Mouse (Mus musculus) frontal cortex, postnatal 25 days (tissue): ENCODE data around the gene Hoxd13.

Source experiments
- DNase-seq, 2 experiments: peaks; one replicate each; pipeline ENCODE4 v3.0.0; 2022; ENCODE audit warnings: low spot score in 2 of 2

Gene Hoxd13

GRCm38 (mm10) chr2:74680561-74681398 is 12.7 kb downstream of the Hoxd13 start:
- no peak for DNase-seq

DNA sequence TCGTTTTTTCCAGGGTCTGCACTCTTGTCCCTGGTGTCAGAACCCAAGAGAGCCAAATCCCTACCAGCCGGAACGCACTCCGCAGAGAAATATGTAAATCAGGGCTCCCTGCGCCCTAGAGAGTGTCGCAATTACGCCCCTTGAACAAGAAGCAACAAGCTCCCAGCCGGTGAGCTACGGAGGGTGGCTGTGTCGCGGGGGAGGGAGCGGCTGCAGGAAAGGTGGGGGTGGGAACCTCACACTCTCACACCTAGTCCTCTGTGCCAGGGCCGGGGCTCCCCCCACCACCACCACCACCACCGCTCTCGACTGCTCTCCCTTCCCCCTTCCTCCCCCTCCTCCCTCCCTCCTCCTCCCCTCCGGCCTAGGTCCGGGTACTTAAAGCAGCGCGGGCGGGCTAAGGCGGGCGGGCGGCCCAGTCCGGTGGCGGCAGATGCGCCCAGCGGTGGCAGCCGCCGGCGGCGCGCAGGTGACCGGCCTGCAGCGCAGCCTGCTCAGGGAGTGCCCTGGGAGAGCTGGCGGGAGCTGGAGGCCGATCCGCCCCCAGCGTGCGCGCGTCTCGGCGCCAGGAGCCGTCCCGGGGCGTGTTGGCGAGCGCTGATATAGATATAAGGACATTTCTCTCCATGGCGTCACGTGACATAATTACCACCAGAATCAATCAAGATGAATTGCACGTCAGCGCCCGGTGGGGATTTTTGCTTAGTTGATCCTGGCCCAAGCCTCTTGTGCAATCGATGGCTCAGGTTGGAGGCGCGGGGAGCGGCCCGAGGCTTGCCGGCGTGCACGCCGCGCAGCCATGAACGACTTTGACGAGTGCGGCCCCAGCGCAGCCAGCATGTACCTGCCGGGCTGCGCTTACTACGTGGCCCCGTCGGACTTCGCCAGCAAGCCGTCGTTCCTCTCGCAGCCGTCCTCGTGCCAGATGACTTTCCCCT is 13.8 kb downstream of the Hoxd13 start:
- DNase-seq = no peak

GRCm38 (mm10) chr2:74682796-74683195 is 14.7 kb downstream of the Hoxd13 start:
- DNase-seq = no peak

DNA sequence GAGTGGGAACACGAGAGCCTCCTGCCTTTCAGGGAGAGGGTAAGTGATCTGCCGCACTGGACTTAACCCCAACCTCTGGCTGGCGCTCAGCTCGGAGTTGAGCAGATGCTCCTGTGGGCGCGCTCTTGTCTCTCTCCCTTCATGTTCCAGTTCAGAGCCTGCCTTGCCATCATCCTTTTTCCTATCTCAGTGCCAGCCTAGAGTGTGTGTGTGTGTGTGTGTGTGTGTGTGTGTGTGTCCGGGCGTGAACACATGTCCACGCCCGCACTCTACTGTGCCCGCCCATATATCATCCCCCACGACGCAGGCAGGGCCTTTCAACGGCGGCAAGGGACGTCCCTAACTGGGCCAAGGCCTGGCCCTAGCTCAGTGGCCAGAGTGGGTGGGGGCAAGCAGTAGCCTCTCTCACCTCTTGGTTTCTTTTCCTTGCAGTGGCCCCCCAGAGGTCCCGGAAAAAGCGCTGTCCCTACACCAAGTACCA is 15.4 kb downstream of the Hoxd13 start:
- no peak for DNase-seq

GRCm38 (mm10) chr2:74684106-74684505 is 16.0 kb downstream of the Hoxd13 start:
- DNase-seq = no peak

DNA sequence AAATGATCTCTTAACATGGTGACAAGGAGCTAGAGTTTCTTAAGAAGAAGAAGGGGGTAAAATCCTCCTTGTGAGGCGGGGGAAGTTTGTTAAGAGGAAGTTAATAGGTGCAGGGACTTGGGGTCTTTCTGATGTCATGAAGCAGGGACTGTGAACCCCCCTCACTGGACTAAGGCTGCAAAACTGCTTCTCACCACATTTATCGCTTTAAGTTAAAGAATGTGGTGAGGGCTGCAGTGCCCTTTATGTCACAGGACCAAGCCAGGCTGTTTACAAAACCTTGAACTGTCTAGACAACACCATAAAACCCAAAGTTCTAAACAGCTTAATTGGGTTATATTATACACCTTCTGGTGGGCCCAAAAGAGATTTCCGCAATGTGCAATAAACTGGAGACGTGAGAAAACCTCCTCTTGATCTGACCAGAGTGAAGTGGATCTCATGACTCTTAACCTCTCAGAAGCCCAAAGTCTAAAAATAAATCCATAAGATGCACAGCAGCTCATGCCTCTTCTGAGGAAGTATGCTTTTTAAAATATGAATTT is 17.0 kb downstream of the Hoxd13 start:
- no peak for DNase-seq

GRCm38 (mm10) chr2:74686301-74686987 is 18.3 kb downstream of the Hoxd13 start:
- no peak for DNase-seq

DNA sequence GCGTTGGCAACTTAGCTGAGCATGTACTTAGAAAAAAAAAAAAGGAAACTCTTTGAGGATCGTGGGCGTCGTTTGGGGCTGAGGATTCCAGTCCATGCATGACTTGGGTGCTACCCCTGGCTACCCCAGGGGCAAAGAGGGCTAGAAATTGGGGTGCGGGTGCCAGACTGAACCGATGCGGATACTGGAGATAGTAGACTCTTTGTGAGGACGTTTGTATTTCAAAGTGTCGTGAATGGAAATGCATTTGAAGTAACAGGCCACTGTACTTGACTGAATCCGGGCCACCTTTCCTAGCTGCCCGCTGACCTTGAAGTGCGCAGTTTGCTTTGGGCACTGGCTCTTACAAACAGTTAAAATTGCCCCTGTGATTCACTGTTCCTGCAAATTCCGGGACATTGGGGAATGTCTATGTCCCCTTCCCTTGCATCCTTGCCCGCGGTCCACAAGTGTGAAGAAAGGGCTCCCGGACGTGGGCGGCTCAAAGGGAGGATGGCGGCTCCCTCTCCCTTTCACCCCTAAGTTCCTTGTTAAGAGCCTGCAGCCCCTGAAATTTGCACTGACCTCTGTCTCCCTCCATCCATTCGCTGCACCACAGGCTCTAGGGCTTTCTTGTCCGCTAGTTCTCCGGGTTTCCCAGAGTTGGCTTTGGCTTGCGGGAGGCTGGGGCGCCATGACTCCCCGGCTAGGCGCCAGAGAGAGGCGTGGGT is 19.0 kb downstream of the Hoxd13 start:
- DNase-seq = no peak

GRCm38 (mm10) chr2:74687698-74688555 is 19.8 kb downstream of the Hoxd13 start:
- DNase-seq = no peak

DNA sequence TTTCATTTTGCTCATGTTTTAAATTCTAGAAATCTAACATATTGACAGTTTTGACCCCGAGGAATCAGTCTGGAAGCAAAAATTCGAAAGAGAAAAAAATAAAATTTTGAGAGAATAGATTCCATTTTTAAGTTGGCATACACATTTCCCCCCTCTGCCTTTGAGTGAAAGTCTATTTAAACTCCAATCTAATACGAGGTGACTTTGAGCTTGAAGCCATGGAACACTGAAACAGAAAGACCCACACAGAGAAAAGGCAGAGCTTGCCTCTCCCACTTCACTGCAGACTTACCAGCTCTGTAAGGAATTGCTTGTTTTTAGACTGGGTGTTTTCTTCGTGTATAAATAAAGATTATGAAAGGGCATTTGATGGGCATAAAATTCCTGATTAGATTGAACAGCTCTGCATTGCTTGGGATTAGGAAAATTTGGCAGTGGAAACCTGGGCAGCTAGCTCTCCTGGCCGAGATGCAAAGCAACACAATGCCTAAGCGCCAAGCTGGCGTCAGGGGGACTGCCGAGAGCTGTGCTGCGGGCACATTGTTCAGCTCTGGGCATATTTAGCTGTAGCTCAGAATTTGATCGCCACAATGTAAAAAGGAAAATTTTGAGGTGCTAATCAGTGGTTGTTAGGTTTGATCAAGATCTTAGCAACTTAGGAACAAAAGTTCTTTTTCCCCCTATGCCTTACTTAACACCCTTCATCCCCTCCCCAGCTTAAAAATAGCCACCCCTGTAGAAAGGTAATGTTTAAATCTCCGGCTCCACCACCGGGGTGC is 20.9 kb downstream of the Hoxd13 start:
- no peak for DNase-seq

DNA sequence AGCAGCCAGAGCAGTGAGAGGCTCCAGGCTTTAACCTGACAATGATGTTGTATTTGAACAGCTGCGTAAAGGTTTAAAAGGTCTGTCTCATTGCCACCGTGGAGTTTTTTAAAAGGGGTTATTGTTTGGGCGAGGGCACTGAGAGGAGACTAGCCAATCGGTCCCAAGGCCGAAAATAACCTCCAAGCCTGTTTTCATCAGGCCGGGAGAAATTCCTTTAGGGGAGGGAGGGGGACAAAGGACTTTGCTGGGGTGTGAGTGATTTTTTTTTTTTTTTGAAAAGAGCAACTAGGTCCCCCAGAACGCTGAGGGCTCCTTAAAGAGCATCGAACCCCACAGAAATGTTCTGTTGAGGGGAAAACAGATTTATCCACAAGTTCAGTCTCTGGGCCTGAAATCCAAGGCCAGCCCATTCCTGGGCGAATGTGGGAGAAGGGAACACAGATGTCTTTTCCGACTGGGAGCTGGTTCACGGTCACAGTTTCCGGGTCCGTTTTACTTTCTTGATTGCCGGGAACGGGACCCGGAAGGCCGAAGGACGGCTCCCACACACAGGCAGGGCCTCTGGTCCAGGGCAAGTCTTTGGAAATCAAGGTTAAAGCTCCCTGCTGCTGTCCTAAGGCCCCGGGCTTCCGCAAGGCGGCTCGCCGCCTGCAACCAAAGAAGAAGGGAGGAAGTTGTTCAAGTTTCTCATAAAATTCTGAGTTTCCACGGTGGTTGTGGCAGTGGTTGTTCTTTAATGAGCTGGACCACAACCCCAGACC is 21.6 kb downstream of the Hoxd13 start:
- no peak for DNase-seq

DNA sequence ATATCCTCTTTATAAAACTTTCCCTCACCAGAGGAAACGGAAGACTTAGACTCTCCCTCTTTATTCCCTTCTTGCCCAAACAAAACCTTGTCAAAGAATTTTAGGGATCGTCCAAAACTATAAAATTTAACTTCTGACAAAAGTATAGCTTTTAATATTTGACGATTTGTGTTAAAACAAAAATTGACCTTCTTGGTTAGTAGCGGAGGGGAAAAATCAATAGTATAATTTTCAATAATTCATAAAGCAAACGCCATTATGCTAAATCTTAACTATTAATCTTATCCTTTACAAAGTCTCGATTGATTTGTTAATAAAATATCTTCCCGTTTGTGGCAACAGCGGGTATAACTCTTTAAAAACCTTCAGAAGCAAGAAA is 22.2 kb downstream of the Hoxd13 start:
- no peak for DNase-seq

DNA sequence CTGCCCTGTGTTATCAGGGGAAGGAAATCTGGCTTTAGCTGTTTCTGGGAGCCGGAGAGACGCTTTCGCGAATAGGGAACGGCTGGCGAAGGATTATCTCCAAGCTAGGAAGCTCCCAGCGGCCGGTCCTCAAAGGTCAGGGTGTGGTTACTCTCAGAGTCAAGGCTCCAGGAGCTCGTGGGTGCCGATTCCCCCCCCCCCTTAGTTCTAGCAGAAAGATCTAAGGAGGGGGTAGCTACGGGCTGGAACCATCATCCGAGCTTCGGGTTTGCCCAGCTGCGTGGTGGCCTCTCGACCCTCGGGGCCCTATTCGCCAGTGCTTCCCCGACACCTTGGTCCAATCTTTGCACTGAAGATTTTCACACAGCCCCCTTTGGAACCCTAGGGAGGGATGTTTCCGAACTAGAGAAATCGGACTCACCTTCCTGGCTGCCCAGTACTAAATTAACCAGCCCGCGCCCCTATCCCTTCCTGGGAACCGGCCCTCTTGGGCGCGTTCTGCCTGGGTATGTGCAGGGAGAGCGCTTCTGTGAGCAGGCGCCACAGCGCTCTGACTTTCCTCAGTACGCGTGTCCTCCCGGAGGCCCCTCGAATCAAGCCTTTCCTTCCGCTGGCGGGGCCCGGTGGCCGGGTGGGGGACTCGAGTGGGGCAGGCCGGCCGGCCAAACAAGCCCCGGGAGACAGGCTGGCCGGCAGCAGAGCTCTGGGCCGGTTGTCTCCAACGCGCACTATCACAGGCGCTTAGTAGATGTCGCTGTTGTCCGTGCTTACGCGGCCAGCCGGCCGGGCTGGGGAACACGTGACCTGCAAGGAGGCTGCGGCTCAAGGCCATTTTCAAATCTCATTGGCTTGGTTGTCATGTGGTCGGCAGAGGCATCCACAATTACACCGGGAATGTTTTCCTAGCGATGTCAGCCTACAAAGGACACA is 23.2 kb downstream of the Hoxd13 start, which contains the start of gene Hoxd10:
Gene Hoxd10 (plus strand): TSS at position 903 of the 930 bp plus-strand sequence.
- no peak for DNase-seq

GRCm38 (mm10) chr2:74691995-74692807 is 24.1 kb downstream of the Hoxd13 start:
- no peak for DNase-seq

GRCm38 (mm10) chr2:74692808-74693431 is 24.8 kb downstream of the Hoxd13 start:
- DNase-seq = no peak

DNA sequence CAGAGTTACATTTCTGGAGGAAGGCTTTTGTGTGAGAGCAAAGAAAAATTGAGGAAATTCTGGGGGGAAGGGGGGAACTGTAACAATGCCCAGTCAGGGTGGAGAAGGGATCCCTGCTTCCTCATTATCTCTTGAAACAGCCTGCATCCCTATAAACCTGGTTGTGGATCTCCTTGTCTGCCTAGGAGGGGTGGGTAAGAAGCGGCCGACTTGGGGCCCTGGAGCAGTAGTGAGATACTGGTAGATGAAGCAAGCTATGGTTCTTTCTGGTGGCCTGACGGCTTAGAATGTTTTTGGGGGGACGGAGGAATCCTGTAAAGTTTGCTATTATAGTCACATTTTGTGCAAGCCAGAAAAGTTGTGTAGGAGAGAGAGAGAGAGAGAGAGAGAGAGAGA is 25.3 kb downstream of the Hoxd13 start:
- DNase-seq = no peak
